Mouse (Mus musculus) megakaryocyte, embryonic 14.5 days (primary cell): ENCODE measurements around the gene 6330409D20Rik. TPM values are rescaled to one million over a fixed set of nuclear protein-coding genes. Genes with fewer than 3 reads are reported as not detected.

Experiments used
- H3K27me3 ChIP-seq: replicated peaks from 2 replicates; pipeline ENCODE3; 2012; ENCODE audit warnings: inconsistent platforms
- H3K36me3 ChIP-seq: replicated peaks from 2 replicates; pipeline ENCODE3; 2012; ENCODE audit warnings: low read length, inconsistent platforms, mixed read lengths
- H3K4me1 ChIP-seq: 2 replicates; pipeline ENCODE4 v1.6.1; 2012; ENCODE audit warnings: inconsistent platforms
- H3K4me3 ChIP-seq: replicated peaks from 2 replicates; pipeline ENCODE3; 2012; ENCODE audit warnings: moderate library complexity, mild to moderate bottlenecking, inconsistent platforms
- H3K9me3 ChIP-seq: 2 replicates; pipeline ENCODE4 v1.6.1; 2012; ENCODE audit warnings: inconsistent platforms
- FLI1 ChIP-seq: IDR thresholded peaks from 2 replicates; pipeline ENCODE4 v1.6.1; 2012; ENCODE audit warnings: low read length, inconsistent platforms, mixed read lengths
- GATA1 ChIP-seq: IDR thresholded peaks from 3 replicates; pipeline ENCODE4 v1.6.1; 2012; ENCODE audit warnings: mixed read lengths, low read length, inconsistent platforms, borderline replicate concordance
- polyA plus RNA-seq: library from polyadenylated mRNA; stranded (reverse); fragments of >175 nt; gene quantifications from 2 replicates; pipeline ENCODE4 v1.2.3, GENCODE M21; 2012; ENCODE audit warnings: low replicate concordance; ENCODE audit not compliant: insufficient read depth

6330409D20Rik gene
- polyA plus RNA-seq, 1 experiment = 3.0 TPM

GRCm38 (mm10) chr2:32714117-32714986 is 26.5 kb downstream of the 6330409D20Rik start:
- H3K27me3 ChIP-seq = no peaks in the 10 kb centered on the region
- H3K4me3 ChIP-seq = peak overlapping the region; percentile 97
- no peak for TF ChIP-seq GATA1
- TF ChIP-seq FLI1 = no peak
- peaks cover 31% of the 10 kb centered on the region for H3K36me3 ChIP-seq
- peaks cover 74% of the 10 kb centered on the region for H3K4me1 ChIP-seq
- H3K9me3 ChIP-seq = peaks cover 5% of the 10 kb centered on the region; the same call in 1 of the 2 replicates

GRCm38 (mm10) chr2:32712934-32713817 is 27.6 kb downstream of the 6330409D20Rik start, which contains the start of gene Cdk9:
Gene Cdk9, minus strand, starts transcription at chr2:32713076.
- Histone ChIP-seq H3K4me1 (peaks cover 73% of the 10 kb centered on the region), H3K36me3 (peaks cover 42% of the 10 kb centered on the region), H3K27me3 (no peaks in the 10 kb centered on the region), H3K4me3 (peak within 1 kb of the TSS; percentile 97), H3K9me3 (peaks cover 5% of the 10 kb centered on the region; the same call in 1 of the 2 replicates)
- no peak for TF ChIP-seq FLI1
- no peak for TF ChIP-seq GATA1

GRCm38 (mm10) chr2:32712586-32712933 is 28.3 kb downstream of the 6330409D20Rik start:
- H3K27me3 ChIP-seq = no peaks in the 10 kb centered on the region
- TF ChIP-seq GATA1 (no peak), FLI1 (peak; percentile 59; the same call in 1 of the 2 replicates)
- H3K9me3 ChIP-seq = peaks cover 5% of the 10 kb centered on the region; the same call in 1 of the 2 replicates
- H3K36me3 ChIP-seq = peaks cover 48% of the 10 kb centered on the region
- H3K4me1 ChIP-seq = peaks cover 72% of the 10 kb centered on the region
- H3K4me3 ChIP-seq = peak overlapping the region; percentile 97

GRCm38 (mm10) chr2:32712108-32712551 is 28.7 kb downstream of the 6330409D20Rik start:
- Histone ChIP-seq H3K4me3 (peak overlapping the region; percentile 97), H3K9me3 (peaks cover 5% of the 10 kb centered on the region; the same call in 1 of the 2 replicates), H3K4me1 (peaks cover 71% of the 10 kb centered on the region), H3K27me3 (no peaks in the 10 kb centered on the region), H3K36me3 (peaks cover 50% of the 10 kb centered on the region)
- TF ChIP-seq FLI1 = no peak

- Histone ChIP-seq H3K9me3 (0 out of 2 replicates have a peak, but pooled peaks cover under 1% of the 10 kb centered on the region), H3K36me3 (peaks cover 51% of the 10 kb centered on the region), H3K4me1 (peaks cover 72% of the 10 kb centered on the region), H3K27me3 (no peaks in the 10 kb centered on the region), H3K4me3 (peak overlapping the region; percentile 97)
- TF ChIP-seq GATA1 = no peak
- TF ChIP-seq FLI1 = no peak
Observed at GRCm38 (mm10) chr2:32711301-32712056, 29.3 kb downstream of the 6330409D20Rik start.

GRCm38 (mm10) chr2:32710425-32710824 is 30.4 kb downstream of the 6330409D20Rik start:
- Histone ChIP-seq H3K36me3 (peaks cover 61% of the 10 kb centered on the region), H3K9me3 (no peaks in the 10 kb centered on the region), H3K4me1 (peaks cover 70% of the 10 kb centered on the region), H3K27me3 (no peaks in the 10 kb centered on the region), H3K4me3 (peak overlapping the region; percentile 33)
- TF ChIP-seq GATA1 = no peak
- TF ChIP-seq FLI1 = no peak

GRCm38 (mm10) chr2:32709521-32710137 is 31.2 kb downstream of the 6330409D20Rik start:
- peaks cover 68% of the 10 kb centered on the region for H3K36me3 ChIP-seq
- H3K4me1 ChIP-seq = peaks cover 68% of the 10 kb centered on the region
- no peaks in the 10 kb centered on the region for H3K27me3 ChIP-seq
- no peak for TF ChIP-seq GATA1
- H3K9me3 ChIP-seq = no peaks in the 10 kb centered on the region
- H3K4me3 ChIP-seq = peak overlapping the region; percentile 5

- TF ChIP-seq FLI1 = no peak
- no peak for TF ChIP-seq GATA1
- H3K27me3 ChIP-seq = no peaks in the 10 kb centered on the region
- H3K36me3 ChIP-seq = peaks cover 78% of the 10 kb centered on the region
- H3K4me3 ChIP-seq = peak overlapping the region; percentile 38
- no peaks in the 10 kb centered on the region for H3K9me3 ChIP-seq
- H3K4me1 ChIP-seq = peaks cover 58% of the 10 kb centered on the region
Observed at GRCm38 (mm10) chr2:32708643-32709042, 32.2 kb downstream of the 6330409D20Rik start.

- peaks cover 56% of the 10 kb centered on the region for H3K4me1 ChIP-seq
- TF ChIP-seq GATA1 (no peak), FLI1 (no peak)
- H3K4me3 ChIP-seq = no peak overlapping the region
- no peaks in the 10 kb centered on the region for H3K27me3 ChIP-seq
- H3K9me3 ChIP-seq = no peaks in the 10 kb centered on the region
- peaks cover 95% of the 10 kb centered on the region for H3K36me3 ChIP-seq
Observed at GRCm38 (mm10) chr2:32706971-32707370, 33.8 kb downstream of the 6330409D20Rik start.
